In genomic region chr12:84052609-84053008, GRCm38 (mm10) we compare ENCODE assay signal across 18 mouse cellular contexts. TPM values are rescaled to one million over a fixed set of nuclear protein-coding genes. Genes with fewer than 3 reads are reported as not detected.
DNase-seq lines count a peak whose midpoint lies in the region; ATAC-seq and TF ChIP-seq lines count a peak whose summit lies in the region.
"Had no signal": no experiment of that assay in that cellular context is flagged by ENCODE, and none has a peak within 500 bp of the region (broad histone marks: within the 10 kb centered on the region; RNA-seq: fewer than 3 reads in every experiment).

No protein-coding gene starts in this region.

- H3K9me3 ChIP-seq in hindbrain, embryonic 14.5 days (ENCODE audit: control insufficient read depth, low read length) = peaks cover 12% of the 10 kb centered on the region; the same call in 1 of the 2 replicates
- H3K9me3 ChIP-seq in hindbrain, embryonic 12.5 days (replicated peaks) = peaks cover 7% of the 10 kb centered on the region; the same call in 1 of the 2 replicates
- H3K9me3 ChIP-seq in midbrain, embryonic 11.5 days (ENCODE audit: control insufficient read depth, low read length) = peaks cover 2% of the 10 kb centered on the region; the same call in 1 of the 2 replicates
- peaks cover 13% of the 10 kb centered on the region for H3K9me3 ChIP-seq in midbrain, embryonic 10.5 days (replicated peaks)
- peaks cover 5% of the 10 kb centered on the region; the same call in 1 of the 2 replicates for H3K9me3 ChIP-seq in liver, embryonic 11.5 days (ENCODE audit: control insufficient read depth, low read length)
- H3K9me3 ChIP-seq in midbrain, postnatal 0 days (ENCODE audit: low read length) = no peaks in the 10 kb centered on the region
- H3K9me3 ChIP-seq: embryonic facial prominence, embryonic 15.5 days had no signal

- H3K4me1 ChIP-seq in hindbrain, embryonic 14.5 days (replicated peaks; ENCODE audit: control insufficient read depth, insufficient read depth, low read length) = no peaks in the 10 kb centered on the region; the same call in 1 of the 2 replicates
- H3K4me1 ChIP-seq in hindbrain, embryonic 12.5 days = peaks cover 4% of the 10 kb centered on the region
- H3K4me1 ChIP-seq in midbrain, embryonic 11.5 days (ENCODE audit: control insufficient read depth, insufficient read depth, low read length) = no peaks in the 10 kb centered on the region
- H3K4me1 ChIP-seq in midbrain, embryonic 10.5 days = peaks cover 10% of the 10 kb centered on the region
- no peaks in the 10 kb centered on the region for H3K4me1 ChIP-seq in liver, embryonic 11.5 days (replicated peaks; ENCODE audit: control insufficient read depth, insufficient read depth, low read length)
- no peaks in the 10 kb centered on the region for H3K4me1 ChIP-seq in midbrain, postnatal 0 days (ENCODE audit: insufficient read depth, low read length)

- 87% methylated on average over 7 of the region's 7 CpGs for WGBS in hindbrain, embryonic 14.5 days
- WGBS in hindbrain, embryonic 12.5 days = 91% methylated on average over 7 of the region's 7 CpGs
- WGBS in midbrain, embryonic 11.5 days = 88% methylated on average over 7 of the region's 7 CpGs
- 87% methylated on average over 7 of the region's 7 CpGs for WGBS in midbrain, embryonic 10.5 days
- 72% methylated on average over 7 of the region's 7 CpGs for WGBS in liver, embryonic 11.5 days
- WGBS in midbrain, postnatal 0 days = 84% methylated on average over 7 of the region's 7 CpGs

- no peak overlapping the region for H3K4me3 ChIP-seq in hindbrain, embryonic 14.5 days (replicated peaks; ENCODE audit: low read length)
- no peak overlapping the region for H3K4me3 ChIP-seq in hindbrain, embryonic 12.5 days
- H3K4me3 ChIP-seq in midbrain, embryonic 11.5 days (ENCODE audit: low read depth, low read length) = no peak overlapping the region
- no peak overlapping the region for H3K4me3 ChIP-seq in midbrain, embryonic 10.5 days
- peak overlapping the region; percentile 49 for H3K4me3 ChIP-seq in liver, embryonic 11.5 days (ENCODE audit: low read depth, low read length)
- H3K4me3 ChIP-seq in midbrain, postnatal 0 days (ENCODE audit: low read depth, low read length) = peak overlapping the region; percentile 41
- H3K4me3 ChIP-seq: myocyte had no signal

- H3K27ac ChIP-seq in hindbrain, embryonic 14.5 days = no peak overlapping the region
- no peak overlapping the region for H3K27ac ChIP-seq in hindbrain, embryonic 12.5 days
- no peak overlapping the region for H3K27ac ChIP-seq in midbrain, embryonic 11.5 days (ENCODE audit: low read depth, low read length)
- H3K27ac ChIP-seq in midbrain, embryonic 10.5 days (replicated peaks) = no peak overlapping the region
- no peak overlapping the region for H3K27ac ChIP-seq in liver, embryonic 11.5 days (ENCODE audit: low read depth, low read length)
- no peak overlapping the region for H3K27ac ChIP-seq in midbrain, postnatal 0 days (ENCODE audit: low read depth, low read length)
- H3K27ac ChIP-seq: embryonic facial prominence, embryonic 15.5 days had no signal

- no peaks in the 10 kb centered on the region for H3K36me3 ChIP-seq in hindbrain, embryonic 14.5 days (replicated peaks; ENCODE audit: control insufficient read depth, insufficient read depth)
- H3K36me3 ChIP-seq in hindbrain, embryonic 12.5 days = no peaks in the 10 kb centered on the region
- H3K36me3 ChIP-seq in midbrain, embryonic 11.5 days (ENCODE audit: control insufficient read depth, insufficient read depth, low read length) = no peaks in the 10 kb centered on the region
- no peaks in the 10 kb centered on the region for H3K36me3 ChIP-seq in midbrain, embryonic 10.5 days
- no peaks in the 10 kb centered on the region for H3K36me3 ChIP-seq in liver, embryonic 11.5 days (ENCODE audit: control insufficient read depth, insufficient read depth, low read length)
- no peaks in the 10 kb centered on the region for H3K36me3 ChIP-seq in midbrain, postnatal 0 days (ENCODE audit: insufficient read depth, low read length)
- H3K36me3 ChIP-seq: embryonic facial prominence, embryonic 15.5 days had no signal

- peaks cover 13% of the 10 kb centered on the region; the same call in 1 of the 2 replicates for H3K27me3 ChIP-seq in hindbrain, embryonic 14.5 days (ENCODE audit: control insufficient read depth, insufficient read depth, low read length)
- peaks cover 29% of the 10 kb centered on the region for H3K27me3 ChIP-seq in hindbrain, embryonic 12.5 days
- H3K27me3 ChIP-seq in midbrain, embryonic 11.5 days (ENCODE audit: control insufficient read depth, insufficient read depth, low read length) = peaks cover 15% of the 10 kb centered on the region
- peaks cover 46% of the 10 kb centered on the region for H3K27me3 ChIP-seq in midbrain, embryonic 10.5 days (ENCODE audit: low read depth, poor library complexity, severe bottlenecking)
- H3K27me3 ChIP-seq in liver, embryonic 11.5 days (replicated peaks; ENCODE audit: control insufficient read depth, insufficient read depth, low read length) = peaks cover 23% of the 10 kb centered on the region
- 0 out of 2 replicates have a peak, but pooled peaks cover 3% of the 10 kb centered on the region for H3K27me3 ChIP-seq in midbrain, postnatal 0 days (ENCODE audit: insufficient read depth, low read length)
- H3K27me3 ChIP-seq: Patski had no signal

- H3K4me2 ChIP-seq in hindbrain, embryonic 14.5 days (replicated peaks) = peak overlapping the region; percentile 80
- H3K4me2 ChIP-seq in hindbrain, embryonic 12.5 days (replicated peaks) = no peak overlapping the region
- no peak overlapping the region for H3K4me2 ChIP-seq in midbrain, embryonic 11.5 days
- peak overlapping the region; percentile 73; the same call in 1 of the 2 replicates for H3K4me2 ChIP-seq in liver, embryonic 11.5 days
- peak overlapping the region; percentile 63 for H3K4me2 ChIP-seq in midbrain, postnatal 0 days (ENCODE audit: low read depth, low read length, poor library complexity, severe bottlenecking)

- TF ChIP-seq CTCF in midbrain, postnatal 0 days (IDR thresholded peaks at IDR 0.05) = no peak

- DNase-seq in hindbrain, embryonic 14.5 days (ENCODE audit: low spot score) = no peak
- DNase-seq in midbrain, embryonic 11.5 days (ENCODE audit: low spot score, missing footprints) = peak; percentile 88
- no peak for DNase-seq in midbrain, embryonic 10.5 days (ENCODE audit: low spot score)
- DNase-seq in liver, embryonic 11.5 days (ENCODE audit: low spot score) = no peak
- DNase-seq in midbrain, postnatal 0 days (ENCODE audit: low spot score) = no peak
- DNase-seq in ovary, postnatal 14 days (ENCODE audit: low spot score) = no peak
- DNase-seq: lung, postnatal 4 days had no signal

- no peak overlapping the region for H3K9ac ChIP-seq in hindbrain, embryonic 14.5 days
- no peak overlapping the region for H3K9ac ChIP-seq in hindbrain, embryonic 12.5 days
- H3K9ac ChIP-seq in midbrain, embryonic 11.5 days (ENCODE audit: low read length) = no peak overlapping the region
- no peak overlapping the region for H3K9ac ChIP-seq in liver, embryonic 11.5 days (ENCODE audit: low read depth, low read length)
- H3K9ac ChIP-seq in midbrain, postnatal 0 days (replicated peaks; ENCODE audit: low read length, poor library complexity, severe bottlenecking) = no peak overlapping the region
- H3K9ac ChIP-seq: embryonic facial prominence, embryonic 15.5 days had no signal

- ATAC-seq in hindbrain, embryonic 14.5 days (ENCODE audit: low FRiP score) = no peak
- no peak for ATAC-seq in hindbrain, embryonic 12.5 days (ENCODE audit: low FRiP score)
- ATAC-seq in midbrain, embryonic 11.5 days (ENCODE audit: low FRiP score) = no peak
- no peak for ATAC-seq in liver, embryonic 11.5 days (replicated peaks; ENCODE audit: low FRiP score)
- ATAC-seq in midbrain, postnatal 0 days (ENCODE audit: low FRiP score) = no peak
- ATAC-seq: forebrain, embryonic 14.5 days; Patski had no signal

RNA-seq across cellular contexts. Expression of gene Acot3, which starts 0.7 kb away (rescaled TPM):
- polyA plus RNA-seq in hindbrain, embryonic 14.5 days (2014; fragmentation: Nextera tagmentation; extraction: Ambion mirVana) = 0.78 and 1.9 TPM in 2 replicates
- polyA plus RNA-seq in hindbrain, embryonic 12.5 days (2016; fragmentation: Nextera tagmentation; extraction: Ambion mirVana) = 0.34 and 0.61 TPM in 2 replicates
- polyA plus RNA-seq in midbrain, embryonic 11.5 days (2014; fragmentation: Nextera tagmentation; extraction: Ambion mirVana) = 0.18 and 0.39 TPM in 2 replicates
- polyA plus RNA-seq in midbrain, embryonic 10.5 days (2016; fragmentation: Nextera tagmentation; extraction: Ambion mirVana) = 0.16 and 0.31 TPM in 2 replicates
- polyA plus RNA-seq in liver, embryonic 11.5 days (2014; fragmentation: Nextera tagmentation; extraction: Ambion mirVana) = 3.0 and 3.8 TPM in 2 replicates
- total RNA-seq in midbrain, postnatal 0 days (2014; rRNA removed) = 0.77 and 3.4 TPM in 2 replicates
- polyA plus RNA-seq in midbrain, postnatal 0 days (2015; fragmentation: Nextera tagmentation; extraction: Ambion mirVana) = 0.99 and 2.0 TPM in 2 replicates
- total RNA-seq: gastrocnemius, adult 8-10 months had no signal
- polyA plus RNA-seq: embryonic facial prominence, embryonic 15.5 days; myocyte; spleen, adult 2 months; testis, adult 2 months had no signal

RNA-seq across cellular contexts. Expression of gene Gm49366, which starts 13.9 kb away (rescaled TPM):
- not detected in 2 replicates for polyA plus RNA-seq in hindbrain, embryonic 14.5 days (2014; fragmentation: Nextera tagmentation; extraction: Ambion mirVana)
- not detected in 2 replicates for polyA plus RNA-seq in hindbrain, embryonic 12.5 days (2016; fragmentation: Nextera tagmentation; extraction: Ambion mirVana)
- polyA plus RNA-seq in midbrain, embryonic 11.5 days (2014; fragmentation: Nextera tagmentation; extraction: Ambion mirVana) = not detected in 2 replicates
- not detected in 2 replicates for polyA plus RNA-seq in midbrain, embryonic 10.5 days (2016; fragmentation: Nextera tagmentation; extraction: Ambion mirVana)
- polyA plus RNA-seq in liver, embryonic 11.5 days (2014; fragmentation: Nextera tagmentation; extraction: Ambion mirVana) = not detected in 2 replicates
- not detected in 2 replicates for total RNA-seq in midbrain, postnatal 0 days (2014; rRNA removed)
- not detected in 2 replicates for polyA plus RNA-seq in midbrain, postnatal 0 days (2015; fragmentation: Nextera tagmentation; extraction: Ambion mirVana)
- total RNA-seq: adrenal gland, adult 18-20 months; gastrocnemius, adult 8-10 months; heart, postnatal 10 days had no signal
- polyA plus RNA-seq: embryonic facial prominence, embryonic 15.5 days; forebrain, embryonic 14.5 days; limb, embryonic 14.5 days; myocyte; Patski; spleen, adult 2 months; testis, adult 2 months had no signal

RNA-seq across cellular contexts. Expression of gene Acot4, which starts 14.4 kb away (rescaled TPM):
- polyA plus RNA-seq in hindbrain, embryonic 14.5 days (2014; fragmentation: Nextera tagmentation; extraction: Ambion mirVana) = 0.54 and 0.61 TPM in 2 replicates
- polyA plus RNA-seq in hindbrain, embryonic 12.5 days (2016; fragmentation: Nextera tagmentation; extraction: Ambion mirVana) = 0.25 and 0.59 TPM in 2 replicates
- 0.10 and 0.22 TPM in 2 replicates for polyA plus RNA-seq in midbrain, embryonic 11.5 days (2014; fragmentation: Nextera tagmentation; extraction: Ambion mirVana)
- 0.06 and 0.21 TPM in 2 replicates for polyA plus RNA-seq in midbrain, embryonic 10.5 days (2016; fragmentation: Nextera tagmentation; extraction: Ambion mirVana)
- 8.4 and 8.5 TPM in 2 replicates for polyA plus RNA-seq in liver, embryonic 11.5 days (2014; fragmentation: Nextera tagmentation; extraction: Ambion mirVana)
- 0.33 and 1.7 TPM in 2 replicates for total RNA-seq in midbrain, postnatal 0 days (2014; rRNA removed)
- polyA plus RNA-seq in midbrain, postnatal 0 days (2015; fragmentation: Nextera tagmentation; extraction: Ambion mirVana) = 0.84 and 1.3 TPM in 2 replicates
- polyA plus RNA-seq: myocyte had no signal

RNA-seq across cellular contexts. Expression of gene Acot5, which starts 16.5 kb away (rescaled TPM):
- polyA plus RNA-seq in hindbrain, embryonic 14.5 days (2014; fragmentation: Nextera tagmentation; extraction: Ambion mirVana) = 0.30 and 0.48 TPM in 2 replicates
- polyA plus RNA-seq in hindbrain, embryonic 12.5 days (2016; fragmentation: Nextera tagmentation; extraction: Ambion mirVana) = not detected in 2 replicates
- not detected in 2 replicates for polyA plus RNA-seq in midbrain, embryonic 11.5 days (2014; fragmentation: Nextera tagmentation; extraction: Ambion mirVana)
- polyA plus RNA-seq in midbrain, embryonic 10.5 days (2016; fragmentation: Nextera tagmentation; extraction: Ambion mirVana) = not detected in 2 replicates
- not detected in 2 replicates for polyA plus RNA-seq in liver, embryonic 11.5 days (2014; fragmentation: Nextera tagmentation; extraction: Ambion mirVana)
- 1.5 and 2.0 TPM in 2 replicates for total RNA-seq in midbrain, postnatal 0 days (2014; rRNA removed)
- 0.77 and 1.1 TPM in 2 replicates for polyA plus RNA-seq in midbrain, postnatal 0 days (2015; fragmentation: Nextera tagmentation; extraction: Ambion mirVana)
- total RNA-seq: heart, postnatal 10 days had no signal
- polyA plus RNA-seq: forebrain, embryonic 14.5 days; myocyte; spleen, adult 2 months; testis, adult 2 months had no signal

RNA-seq across cellular contexts. Expression of gene Acot1, which starts 43.3 kb away (rescaled TPM):
- polyA plus RNA-seq in hindbrain, embryonic 14.5 days (2014; fragmentation: Nextera tagmentation; extraction: Ambion mirVana) = 100 and 108 TPM in 2 replicates
- 60.6 and 70.2 TPM in 2 replicates for polyA plus RNA-seq in hindbrain, embryonic 12.5 days (2016; fragmentation: Nextera tagmentation; extraction: Ambion mirVana)
- polyA plus RNA-seq in midbrain, embryonic 11.5 days (2014; fragmentation: Nextera tagmentation; extraction: Ambion mirVana) = 47.5 and 48.5 TPM in 2 replicates
- polyA plus RNA-seq in midbrain, embryonic 10.5 days (2016; fragmentation: Nextera tagmentation; extraction: Ambion mirVana) = 46.6 and 52.5 TPM in 2 replicates
- polyA plus RNA-seq in liver, embryonic 11.5 days (2014; fragmentation: Nextera tagmentation; extraction: Ambion mirVana) = 42.9 and 44.2 TPM in 2 replicates
- 117 and 120 TPM in 2 replicates for total RNA-seq in midbrain, postnatal 0 days (2014; rRNA removed)
- 114 and 120 TPM in 2 replicates for polyA plus RNA-seq in midbrain, postnatal 0 days (2015; fragmentation: Nextera tagmentation; extraction: Ambion mirVana)

Comparison
In these comparisons a context has a peak if more than half of its experiments do, and no peak if none do; other contexts are left out.
1. H3K4me2 ChIP-seq: peak in hindbrain, embryonic 14.5 days (single experiment), liver, embryonic 11.5 days (single experiment) and midbrain, postnatal 0 days (single experiment); none in hindbrain, embryonic 12.5 days (single experiment) and midbrain, embryonic 11.5 days (single experiment).
2. H3K4me3 ChIP-seq: peak in liver, embryonic 11.5 days (single experiment) and midbrain, postnatal 0 days (single experiment); none in hindbrain, embryonic 14.5 days (single experiment), hindbrain, embryonic 12.5 days (single experiment), midbrain, embryonic 11.5 days (single experiment) and midbrain, embryonic 10.5 days (single experiment).